Mouse (Mus musculus): Measurements from ENCODE around the gene Flad1. TPM values are rescaled to one million over a fixed set of nuclear protein-coding genes. Genes with fewer than 3 reads are reported as not detected.

Flad1 gene
- polyA plus RNA-seq, 1 experiment = 36.1 TPM

DNA sequence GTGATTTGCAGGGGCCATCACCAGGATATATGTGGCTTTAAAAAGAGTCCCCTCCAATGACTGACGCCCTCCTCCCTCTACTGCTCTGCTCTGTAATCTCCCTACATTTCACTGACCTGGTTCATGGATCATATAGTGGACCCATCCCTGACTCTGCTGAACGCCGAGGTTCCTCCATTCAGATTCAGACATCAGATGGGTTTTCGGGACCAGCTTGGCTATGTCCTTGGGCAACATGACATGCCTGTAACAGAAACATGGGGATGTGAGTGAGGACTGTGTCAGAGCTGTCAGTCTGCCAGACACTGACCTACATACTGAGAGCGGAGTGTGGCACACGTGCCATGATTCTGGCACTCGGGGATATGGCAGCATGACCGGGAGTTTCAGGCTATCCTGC, 4.5 kb upstream of the Flad1 start:
- Histone ChIP-seq H3K27me3 (ENCODE audit: control insufficient read depth, insufficient read depth, low read length) (no peaks in the 10 kb centered on the region), H3K4me3 (ENCODE audit: low read depth, low read length) (no peak overlapping the region), H3K27ac (ENCODE audit: insufficient read depth, low read depth, low read length) (no peak overlapping the region), H3K36me3 (ENCODE audit: control insufficient read depth, insufficient read depth, low read length) (no peaks in the 10 kb centered on the region), H3K4me1 (ENCODE audit: control insufficient read depth, insufficient read depth, insufficient read length, low read length) (peaks cover 4% of the 10 kb centered on the region)
- WGBS = 94% methylated on average over 8 of the region's 8 CpGs
- TF ChIP-seq CTCF (IDR thresholded peaks at IDR 0.05; ENCODE audit: extremely low read depth, insufficient read length, insufficient replicate concordance, low read depth, low read length) (no peak), POLR2A (IDR thresholded peaks at IDR 0.05; ENCODE audit: low read depth, low read length) (no peak)

- H3K4me3 ChIP-seq (ENCODE audit: low read depth, low read length) = peak overlapping the region; percentile 59
- 47% methylated on average over 10 of the region's 10 CpGs for WGBS
Observed at GRCm38 (mm10) chr3:89410864-89411263, 806 bp downstream of the Flad1 start.

GRCm38 (mm10) chr3:89409701-89410100, 2.0 kb downstream of the Flad1 start:
- no peak overlapping the region for H3K4me3 ChIP-seq (ENCODE audit: low read depth, low read length)
- H3K27me3 ChIP-seq (ENCODE audit: control insufficient read depth, insufficient read depth, low read length) = no peaks in the 10 kb centered on the region
- peaks cover 29% of the 10 kb centered on the region for H3K36me3 ChIP-seq (ENCODE audit: control insufficient read depth, insufficient read depth, low read length)
- WGBS = 91% methylated on average over 3 of the region's 3 CpGs
- no peak for TF ChIP-seq POLR2A (IDR thresholded peaks at IDR 0.05; ENCODE audit: low read depth, low read length)
- TF ChIP-seq CTCF (IDR thresholded peaks at IDR 0.05; ENCODE audit: extremely low read depth, insufficient read length, insufficient replicate concordance, low read depth, low read length) = no peak
- H3K4me1 ChIP-seq (ENCODE audit: control insufficient read depth, insufficient read depth, insufficient read length, low read length) = peaks cover 2% of the 10 kb centered on the region; the same call in 1 of the 2 replicates
- no peak overlapping the region for H3K27ac ChIP-seq (ENCODE audit: insufficient read depth, low read depth, low read length)

More at GRCm38 (mm10) chr3:89410864-89411263, 806 bp downstream of the Flad1 start:
- Histone ChIP-seq H3K27me3 (ENCODE audit: control insufficient read depth, insufficient read depth, low read length) (no peaks in the 10 kb centered on the region), H3K36me3 (ENCODE audit: control insufficient read depth, insufficient read depth, low read length) (peaks cover 21% of the 10 kb centered on the region), H3K4me1 (ENCODE audit: control insufficient read depth, insufficient read depth, insufficient read length, low read length) (peaks cover 2% of the 10 kb centered on the region; the same call in 1 of the 2 replicates), H3K27ac (ENCODE audit: insufficient read depth, low read depth, low read length) (0 out of 2 replicates have a peak overlapping the region, but pooled peaks have one; percentile 35)
- TF ChIP-seq CTCF (IDR thresholded peaks at IDR 0.05; ENCODE audit: extremely low read depth, insufficient read length, insufficient replicate concordance, low read depth, low read length) = no peak
- TF ChIP-seq POLR2A (IDR thresholded peaks at IDR 0.05; ENCODE audit: low read depth, low read length) = no peak

- TF ChIP-seq POLR2A (IDR thresholded peaks at IDR 0.05; ENCODE audit: low read depth, low read length) = no peak
- no peak for TF ChIP-seq CTCF (IDR thresholded peaks at IDR 0.05; ENCODE audit: extremely low read depth, insufficient read length, insufficient replicate concordance, low read depth, low read length)
- peaks cover 2% of the 10 kb centered on the region; the same call in 1 of the 2 replicates for H3K4me1 ChIP-seq (ENCODE audit: control insufficient read depth, insufficient read depth, insufficient read length, low read length)
- no peak overlapping the region for H3K4me3 ChIP-seq (ENCODE audit: low read depth, low read length)
- H3K27me3 ChIP-seq (ENCODE audit: control insufficient read depth, insufficient read depth, low read length) = no peaks in the 10 kb centered on the region
- peaks cover 36% of the 10 kb centered on the region for H3K36me3 ChIP-seq (ENCODE audit: control insufficient read depth, insufficient read depth, low read length)
- 83% methylated on average over 16 of the region's 16 CpGs for WGBS
- H3K27ac ChIP-seq (ENCODE audit: insufficient read depth, low read depth, low read length) = no peak overlapping the region
Observed at GRCm38 (mm10) chr3:89408448-89408847, 3.2 kb downstream of the Flad1 start.

DNA sequence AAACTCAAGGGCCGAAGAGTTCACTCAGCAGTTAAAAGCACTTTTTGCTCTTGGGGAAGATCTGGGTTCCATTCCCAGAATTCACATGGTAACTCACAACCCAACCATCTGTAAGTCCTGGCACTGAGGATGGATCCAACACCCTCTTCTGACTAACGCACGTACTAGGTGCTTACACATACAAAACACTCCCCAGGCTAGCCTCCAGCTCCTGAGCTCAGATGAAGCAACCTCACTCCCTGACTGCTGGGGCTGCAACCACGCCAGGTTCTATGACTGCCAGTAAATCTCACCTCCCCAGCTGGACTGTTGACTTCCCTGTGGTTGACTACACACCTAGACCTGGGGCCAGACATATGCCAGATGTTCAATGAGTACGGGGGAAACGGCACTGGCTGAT, 4.8 kb downstream of the Flad1 start:
- TF ChIP-seq CTCF (IDR thresholded peaks at IDR 0.05; ENCODE audit: extremely low read depth, insufficient read length, insufficient replicate concordance, low read depth, low read length) (no peak), POLR2A (IDR thresholded peaks at IDR 0.05; ENCODE audit: low read depth, low read length) (no peak)
- no peak overlapping the region for H3K4me3 ChIP-seq (ENCODE audit: low read depth, low read length)

DNA sequence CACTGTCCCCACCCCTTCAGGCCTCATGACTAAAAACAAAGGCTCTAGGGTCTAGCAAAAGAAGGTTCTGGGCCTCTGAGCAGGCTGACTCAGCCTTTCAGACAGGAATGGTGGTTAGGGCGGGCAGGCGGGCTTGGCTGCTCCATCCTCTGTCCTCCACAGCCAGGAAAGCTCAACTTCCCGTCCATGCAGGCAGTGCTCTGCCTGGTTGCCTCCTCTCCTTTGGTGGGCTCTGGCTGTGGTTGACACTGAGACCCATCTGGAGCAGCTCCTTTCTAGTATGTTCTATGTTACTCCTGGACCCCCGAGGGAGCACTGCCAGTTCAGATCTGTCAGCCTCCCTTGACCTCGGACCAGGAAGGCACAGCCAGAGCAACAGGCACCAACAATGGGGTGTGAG, 9.0 kb downstream of the Flad1 start, which contains the start of gene Lenep:
Lenep (minus strand) TSS at position 101 of the 400 bp plus-strand sequence.
- no peak within 1 kb of the TSS for H3K4me3 ChIP-seq (ENCODE audit: low read depth, low read length)
- peaks cover 6% of the 10 kb centered on the region; the same call in 1 of the 2 replicates for H3K4me1 ChIP-seq (ENCODE audit: control insufficient read depth, insufficient read depth, insufficient read length, low read length)
- peaks cover 48% of the 10 kb centered on the region for H3K36me3 ChIP-seq (ENCODE audit: control insufficient read depth, insufficient read depth, low read length)
- no peak for TF ChIP-seq POLR2A (IDR thresholded peaks at IDR 0.05; ENCODE audit: low read depth, low read length)
- no peak for TF ChIP-seq CTCF (IDR thresholded peaks at IDR 0.05; ENCODE audit: extremely low read depth, insufficient read length, insufficient replicate concordance, low read depth, low read length)
- H3K27ac ChIP-seq (ENCODE audit: insufficient read depth, low read depth, low read length) = no peak within 1 kb of the TSS
- no peaks in the 10 kb centered on the region for H3K27me3 ChIP-seq (ENCODE audit: control insufficient read depth, insufficient read depth, low read length)
- 81% methylated on average over 5 of the region's 5 CpGs for WGBS

More for the DNA sequence above, 4.8 kb downstream of the Flad1 start:
- H3K4me1 ChIP-seq (ENCODE audit: control insufficient read depth, insufficient read depth, insufficient read length, low read length) = peaks cover 7% of the 10 kb centered on the region; the same call in 1 of the 2 replicates
- no peaks in the 10 kb centered on the region for H3K27me3 ChIP-seq (ENCODE audit: control insufficient read depth, insufficient read depth, low read length)
- WGBS = 87% methylated on average over 6 of the region's 6 CpGs
- no peak overlapping the region for H3K27ac ChIP-seq (ENCODE audit: insufficient read depth, low read depth, low read length)
- H3K36me3 ChIP-seq (ENCODE audit: control insufficient read depth, insufficient read depth, low read length) = peaks cover 50% of the 10 kb centered on the region

- H3K27ac ChIP-seq (ENCODE audit: insufficient read depth, low read depth, low read length) = no peak overlapping the region
- H3K4me3 ChIP-seq (ENCODE audit: low read depth, low read length) = no peak overlapping the region
- H3K36me3 ChIP-seq (ENCODE audit: control insufficient read depth, insufficient read depth, low read length) = peaks cover 39% of the 10 kb centered on the region
- 77% methylated on average over 7 of the region's 7 CpGs for WGBS
- H3K27me3 ChIP-seq (ENCODE audit: control insufficient read depth, insufficient read depth, low read length) = no peaks in the 10 kb centered on the region
- TF ChIP-seq POLR2A (IDR thresholded peaks at IDR 0.05; ENCODE audit: low read depth, low read length) (no peak), CTCF (IDR thresholded peaks at IDR 0.05; ENCODE audit: extremely low read depth, insufficient read length, insufficient replicate concordance, low read depth, low read length) (no peak)
- H3K4me1 ChIP-seq (ENCODE audit: control insufficient read depth, insufficient read depth, insufficient read length, low read length) = peaks cover 6% of the 10 kb centered on the region; the same call in 1 of the 2 replicates
Observed at GRCm38 (mm10) chr3:89401329-89401728, 10.3 kb downstream of the Flad1 start.

Measured in small intestine, adult 2 months (tissue).